Mouse (Mus musculus) midbrain, postnatal 0 days (tissue): ENCODE data around the gene Mgat5. TPM values are rescaled to one million over a fixed set of nuclear protein-coding genes. Genes with fewer than 3 reads are reported as not detected.
A peak's percentile ranks its signal among the peaks of the same experiment; 100 is the strongest.

Experiments used
- ATAC-seq: fragments of 200-750 bp; cut with Nextera tagmentation; 2 replicates; pipeline ENCODE4 v1.8.0; 2017; ENCODE audit warnings: moderate number of reproducible peaks, mild to moderate bottlenecking, moderate TSS enrichment, moderate library complexity; ENCODE audit not compliant: low FRiP score
- DNase-seq: peaks from one replicate; pipeline ENCODE4 v3.0.0-alpha.2; 2015; ENCODE audit warnings: low spot score
- H3K27ac ChIP-seq: fragments of 300-500 bp; sonication (generic); 2 replicates; pipeline ENCODE4 v1.5.1; 2014; ENCODE audit warnings: low read depth, mild to moderate bottlenecking, low read length, mixed read lengths
- H3K27me3 ChIP-seq: fragments of 300-500 bp; sonication (generic); 2 replicates; pipeline ENCODE4 v1.6.1; 2014; ENCODE audit warnings: low read length, control low read depth, mixed read lengths; ENCODE audit not compliant: insufficient read depth
- H3K36me3 ChIP-seq: fragments of 300-500 bp; sonication (generic); 2 replicates; pipeline ENCODE4 v1.6.1; 2014; ENCODE audit warnings: low read length, control low read depth, mixed read lengths; ENCODE audit not compliant: insufficient read depth
- H3K4me1 ChIP-seq: fragments of 300-500 bp; sonication (generic); 2 replicates; pipeline ENCODE4 v1.6.1; 2014; ENCODE audit warnings: mild to moderate bottlenecking, control low read depth, antibody characterized with exemption, low read length, mixed read lengths; ENCODE audit not compliant: insufficient read depth
- H3K4me2 ChIP-seq: fragments of 300-500 bp; sonication (generic); 2 replicates; pipeline ENCODE4 v1.6.1; 2014; ENCODE audit warnings: low read depth, mild to moderate bottlenecking, low read length, mixed read lengths; ENCODE audit not compliant: poor library complexity, severe bottlenecking
- H3K4me3 ChIP-seq: fragments of 300-500 bp; sonication (generic); 2 replicates; pipeline ENCODE4 v1.5.1; 2014; ENCODE audit warnings: low read depth, mild to moderate bottlenecking, low read length, moderate library complexity
- H3K9ac ChIP-seq: fragments of 300-500 bp; sonication (generic); replicated peaks from 2 replicates; pipeline ENCODE4 v1.6.1; 2014; ENCODE audit warnings: mild to moderate bottlenecking, low read length, moderate library complexity, mixed read lengths; ENCODE audit not compliant: poor library complexity, severe bottlenecking
- H3K9me3 ChIP-seq: fragments of 300-500 bp; sonication (generic); 2 replicates; pipeline ENCODE4 v1.6.1; 2016; ENCODE audit warnings: low read length, control low read depth
- CTCF ChIP-seq: IDR thresholded peaks from 2 replicates; pipeline ENCODE4 v1.5.1; 2016; ENCODE audit warnings: antibody characterized with exemption, mild to moderate bottlenecking
- WGBS: fragments of 180-500 bp; shearing (Covaris S2); extraction: QIAGEN DNeasy Blood & Tissue Kit; methylation state at CpG from one replicate; pipeline ENCODE4 v1.1.7; 2014; 5-methylcytosine and 5-hydroxymethylcytosine counted together
- polyA plus RNA-seq: library from polyadenylated mRNA; unstranded; fragments of >200 nt; fragmentation: Nextera tagmentation; extraction: Ambion mirVana; gene quantifications from 2 replicates; pipeline ENCODE4 v1.2.1, GENCODE M21; 2015
- total RNA-seq: library from RNA; depleted of rRNA; stranded (reverse); fragments of >200 nt; gene quantifications from 2 replicates; pipeline ENCODE4 v1.2.3, GENCODE M21; 2014

Mgat5 gene
- total and polyA plus RNA-seq, 2 experiments from 2014 or later: 13.0 to 56.5 TPM

DNA sequence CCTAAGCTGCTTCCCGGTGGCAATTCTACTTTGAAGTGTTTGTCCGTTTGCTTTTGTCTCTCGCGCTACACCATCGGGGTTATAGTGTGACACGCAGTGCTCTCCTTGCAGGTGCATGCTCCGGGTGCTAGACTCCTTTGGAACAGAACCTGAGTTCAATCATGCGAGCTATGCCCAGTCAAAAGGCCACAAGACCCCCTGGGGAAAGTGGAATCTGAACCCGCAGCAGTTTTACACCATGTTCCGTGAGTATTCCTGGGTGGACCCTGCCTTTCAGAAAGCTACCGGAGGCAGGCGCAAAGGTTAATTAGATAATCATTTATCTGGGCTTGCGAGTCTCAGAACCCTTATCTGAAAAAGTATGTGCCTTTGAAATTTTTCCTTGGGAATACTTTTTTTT is 192.6 kb downstream of the Mgat5 start:
- 87% methylated on average over 13 of the region's 13 CpGs for WGBS

DNA sequence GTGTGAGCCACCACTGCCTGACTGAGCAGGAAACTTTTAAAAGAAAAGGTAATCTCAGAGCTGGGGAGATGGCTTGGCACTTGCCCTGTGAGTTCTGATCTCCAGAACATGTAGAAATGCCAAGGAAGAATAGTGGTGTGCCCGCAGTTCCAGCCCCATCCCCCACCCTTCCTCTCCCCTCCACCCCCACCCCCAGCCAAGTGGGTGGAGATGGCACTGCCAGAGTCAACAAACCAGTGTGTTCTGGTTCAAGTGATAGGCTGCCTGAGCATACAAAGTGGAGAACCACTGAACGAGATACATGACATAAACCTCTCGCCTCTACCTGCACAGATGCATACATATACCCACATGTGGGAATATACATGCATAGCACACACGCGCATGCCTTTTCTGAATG is 193.4 kb downstream of the Mgat5 start:
- no peak overlapping the region for H3K4me2 ChIP-seq
- H3K27me3 ChIP-seq: no peaks in the 10 kb centered on the region
- no peak overlapping the region for H3K4me3 ChIP-seq
- H3K36me3 ChIP-seq: peaks cover 3% of the 10 kb centered on the region; the same call in 1 of the 2 replicates
- ATAC-seq: no peak
- no peak for TF ChIP-seq CTCF
- no peak overlapping the region for H3K27ac ChIP-seq
- H3K9ac ChIP-seq: no peak overlapping the region
- WGBS: 91% methylated on average over 5 of the region's 5 CpGs
- no peak for DNase-seq
- H3K9me3 ChIP-seq: no peaks in the 10 kb centered on the region
- 0 out of 2 replicates have a peak, but pooled peaks cover 2% of the 10 kb centered on the region for H3K4me1 ChIP-seq

More for the DNA sequence above, 192.6 kb downstream of the Mgat5 start:
- Histone ChIP-seq H3K4me3 (no peak overlapping the region), H3K9ac (no peak overlapping the region), H3K9me3 (no peaks in the 10 kb centered on the region), H3K27me3 (no peaks in the 10 kb centered on the region), H3K36me3 (peaks cover 3% of the 10 kb centered on the region; the same call in 1 of the 2 replicates), H3K4me2 (no peak overlapping the region), H3K4me1 (0 out of 2 replicates have a peak, but pooled peaks cover 2% of the 10 kb centered on the region), H3K27ac (no peak overlapping the region)
- ATAC-seq (no peak), DNase-seq (no peak)
- TF ChIP-seq CTCF: no peak

DNA sequence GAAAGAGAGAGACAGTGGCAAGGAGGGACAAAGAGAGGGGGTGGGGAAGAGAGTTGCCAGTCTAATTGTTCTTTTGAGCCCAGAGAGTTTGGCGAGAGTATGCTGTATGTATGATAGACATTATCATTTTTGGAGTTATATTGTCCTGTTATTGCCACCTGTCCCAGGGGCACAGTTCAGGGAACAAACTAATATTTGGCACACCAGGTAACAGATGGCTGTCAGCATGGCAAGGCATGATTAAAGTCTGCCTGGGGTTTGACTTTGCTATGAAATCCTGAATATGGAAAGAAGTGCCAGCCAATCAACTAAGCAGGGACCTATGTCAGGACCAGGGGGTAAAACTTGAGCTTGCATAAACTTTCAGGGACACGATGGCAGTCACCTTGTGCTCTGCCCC is 195.4 kb downstream of the Mgat5 start:
- no peak overlapping the region for H3K27ac ChIP-seq
- WGBS: 58% methylated on average over 2 of the region's 2 CpGs

DNA sequence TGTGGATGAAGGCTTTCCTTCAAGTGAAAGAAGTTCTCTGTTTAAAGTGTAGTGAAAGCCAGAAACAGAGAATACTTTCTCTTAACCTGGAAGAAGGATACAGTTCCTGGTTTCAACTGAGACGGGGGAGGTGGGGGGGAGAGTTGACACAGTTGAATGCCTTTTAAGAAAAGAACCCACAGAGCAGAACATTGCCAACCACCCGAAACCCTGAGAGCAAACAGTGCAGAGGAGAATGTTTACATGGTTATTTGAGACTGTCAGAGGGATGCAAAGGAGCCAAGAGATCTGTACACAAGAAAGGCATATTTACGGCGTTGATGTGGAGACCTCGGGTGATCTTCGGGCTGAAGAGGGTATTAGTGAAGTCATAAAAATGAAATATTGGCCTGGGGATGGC is 195.9 kb downstream of the Mgat5 start:
- DNase-seq (peak; percentile 53), ATAC-seq (no peak)
- H3K27ac ChIP-seq: no peak overlapping the region
- H3K4me3 ChIP-seq: no peak overlapping the region
- H3K9me3 ChIP-seq: no peaks in the 10 kb centered on the region
- no peak overlapping the region for H3K9ac ChIP-seq
- no peak overlapping the region for H3K4me2 ChIP-seq
- WGBS: 26% methylated on average over 6 of the region's 6 CpGs
- 0 out of 2 replicates have a peak, but pooled peaks cover 3% of the 10 kb centered on the region for H3K36me3 ChIP-seq
- H3K27me3 ChIP-seq: no peaks in the 10 kb centered on the region
- no peak for TF ChIP-seq CTCF
- no peaks in the 10 kb centered on the region for H3K4me1 ChIP-seq

More for the DNA sequence above, 195.4 kb downstream of the Mgat5 start:
- Histone ChIP-seq H3K4me3 (no peak overlapping the region), H3K27me3 (no peaks in the 10 kb centered on the region), H3K9me3 (no peaks in the 10 kb centered on the region), H3K4me2 (no peak overlapping the region), H3K4me1 (no peaks in the 10 kb centered on the region), H3K36me3 (0 out of 2 replicates have a peak, but pooled peaks cover 3% of the 10 kb centered on the region), H3K9ac (no peak overlapping the region)
- ATAC-seq: no peak
- TF ChIP-seq CTCF: no peak
- DNase-seq: peak; percentile 58

DNA sequence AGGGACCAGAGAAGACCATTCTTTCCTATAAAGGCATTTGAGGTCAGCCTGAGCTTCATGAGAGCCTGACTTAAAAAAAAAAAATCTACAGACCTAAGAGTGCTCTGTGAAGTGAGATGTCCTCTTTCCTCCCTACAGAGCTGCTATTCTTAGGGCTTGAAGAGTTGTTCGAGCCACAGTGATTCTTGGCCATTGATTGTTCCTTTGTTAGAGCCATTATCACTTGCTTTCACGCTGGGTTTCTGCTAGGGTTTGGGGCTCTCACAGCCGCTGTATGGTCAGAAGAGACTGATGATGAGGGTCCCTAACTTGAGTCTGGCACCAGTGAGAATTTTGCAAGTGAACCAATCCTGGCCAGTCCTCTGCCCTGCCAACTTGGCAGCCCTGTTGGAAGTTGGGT is 199.8 kb downstream of the Mgat5 start:
- no peak for TF ChIP-seq CTCF
- H3K4me2 ChIP-seq: no peak overlapping the region
- H3K9me3 ChIP-seq: no peaks in the 10 kb centered on the region
- no peak overlapping the region for H3K27ac ChIP-seq
- H3K27me3 ChIP-seq: no peaks in the 10 kb centered on the region
- H3K4me1 ChIP-seq: no peaks in the 10 kb centered on the region
- 0 out of 2 replicates have a peak, but pooled peaks cover 3% of the 10 kb centered on the region for H3K36me3 ChIP-seq
- WGBS: 34% methylated on average over 3 of the region's 3 CpGs
- no peak overlapping the region for H3K4me3 ChIP-seq
- ATAC-seq (no peak), DNase-seq (no peak)
- no peak overlapping the region for H3K9ac ChIP-seq

DNA sequence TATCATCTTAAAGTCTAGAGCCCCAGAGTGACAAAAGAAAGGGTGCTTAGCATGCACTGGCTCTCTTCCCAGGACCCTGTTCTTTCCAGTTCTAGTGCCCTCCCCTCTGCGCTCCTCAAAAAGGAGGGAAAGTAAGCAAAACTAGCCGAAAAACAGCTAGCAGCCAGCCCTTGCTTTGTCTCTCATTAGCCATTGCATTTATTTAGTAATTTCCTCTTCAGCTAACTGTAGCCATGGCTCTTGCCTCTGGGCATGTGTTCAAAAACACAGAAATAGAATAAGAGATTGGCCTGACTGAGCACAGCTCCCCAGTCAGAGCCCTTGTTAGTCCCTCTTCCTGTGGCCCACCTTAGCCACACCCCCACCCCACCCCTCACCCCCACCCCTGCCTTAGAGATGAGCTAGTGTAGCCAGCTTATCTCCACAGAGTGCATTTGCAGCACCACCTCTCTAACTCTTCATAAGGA is 204.2 kb downstream of the Mgat5 start:
- Histone ChIP-seq H3K9me3 (no peaks in the 10 kb centered on the region), H3K9ac (no peak overlapping the region), H3K27me3 (no peaks in the 10 kb centered on the region), H3K36me3 (peaks cover 18% of the 10 kb centered on the region; the same call in 1 of the 2 replicates), H3K4me3 (no peak overlapping the region), H3K27ac (no peak overlapping the region), H3K4me1 (no peaks in the 10 kb centered on the region), H3K4me2 (no peak overlapping the region)
- DNase-seq (peak; percentile 64), ATAC-seq (peak; percentile 57; the same call in 1 of the 2 replicates)
- TF ChIP-seq CTCF: no peak
- 30% methylated on average over 2 of the region's 2 CpGs for WGBS
